Mouse (Mus musculus) lung, postnatal 14 days (tissue): Measurements from ENCODE around the gene Tas2r137.

Experiments
- DNase-seq: peaks from one replicate; pipeline ENCODE4 v3.0.0; 2021

The Tas2r137 gene

DNA sequence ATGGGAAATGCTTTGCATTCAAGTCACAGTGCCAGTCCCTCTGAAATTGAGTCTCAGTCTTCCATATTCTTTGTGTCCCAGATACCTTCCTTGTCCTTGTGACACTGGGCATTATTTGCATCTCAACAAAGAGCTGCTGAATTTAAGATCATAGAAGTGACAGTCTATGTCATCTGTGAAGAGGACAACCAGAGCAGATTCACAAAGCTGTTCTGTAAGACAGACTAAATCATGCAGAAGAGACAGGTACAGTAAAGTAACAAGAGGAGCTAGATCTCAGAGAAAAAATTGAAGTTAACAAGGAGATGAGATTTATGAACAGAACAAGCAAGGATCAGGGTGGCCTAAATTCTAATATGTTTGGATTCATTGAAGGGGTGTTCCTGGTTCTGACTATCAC lies at the start of gene Tas2r137:
Tas2r137 (plus strand) TSS at position 301 of the 400 bp plus-strand sequence.
- DNase-seq, result no peak

DNA sequence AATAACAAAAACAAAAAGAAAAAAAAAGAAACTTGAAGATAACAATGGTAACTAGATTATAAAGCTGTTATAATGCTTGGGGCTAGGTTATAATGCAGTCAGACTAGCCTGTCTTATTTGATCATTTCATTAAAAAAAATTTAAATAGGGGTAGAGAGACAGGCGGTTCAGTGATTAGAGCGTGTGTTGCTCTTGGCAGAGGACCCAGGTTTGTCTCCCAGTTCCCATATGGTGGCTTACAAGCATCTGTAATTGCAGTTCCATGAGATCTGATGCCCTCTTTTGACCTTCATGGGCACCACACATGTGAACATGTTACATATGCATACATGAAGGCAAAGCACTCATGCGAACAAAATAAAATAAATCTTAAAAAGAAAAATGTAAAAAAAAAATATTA lies 49.8 kb upstream of the Tas2r137 start:
- DNase-seq, result no peak

DNA sequence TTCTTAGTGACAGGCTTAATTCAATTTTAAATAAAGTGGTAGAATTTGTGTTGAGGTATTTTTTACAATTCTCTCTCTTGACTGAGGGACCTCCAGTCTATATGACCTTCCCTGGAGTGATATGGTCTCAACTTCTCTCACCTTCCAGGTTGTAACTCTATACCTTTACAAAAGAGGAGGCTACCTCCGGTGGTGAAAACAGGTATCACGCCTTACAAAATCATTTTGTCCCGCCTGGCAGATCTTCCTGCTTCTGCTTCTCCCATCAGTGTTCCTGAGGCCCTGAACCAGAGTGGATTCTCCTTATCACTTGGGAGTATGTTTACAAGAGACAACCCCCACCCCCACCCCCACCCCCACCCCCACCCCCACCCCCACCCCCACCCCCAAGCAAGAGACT lies 49.3 kb upstream of the Tas2r137 start:
- no peak for DNase-seq

DNA sequence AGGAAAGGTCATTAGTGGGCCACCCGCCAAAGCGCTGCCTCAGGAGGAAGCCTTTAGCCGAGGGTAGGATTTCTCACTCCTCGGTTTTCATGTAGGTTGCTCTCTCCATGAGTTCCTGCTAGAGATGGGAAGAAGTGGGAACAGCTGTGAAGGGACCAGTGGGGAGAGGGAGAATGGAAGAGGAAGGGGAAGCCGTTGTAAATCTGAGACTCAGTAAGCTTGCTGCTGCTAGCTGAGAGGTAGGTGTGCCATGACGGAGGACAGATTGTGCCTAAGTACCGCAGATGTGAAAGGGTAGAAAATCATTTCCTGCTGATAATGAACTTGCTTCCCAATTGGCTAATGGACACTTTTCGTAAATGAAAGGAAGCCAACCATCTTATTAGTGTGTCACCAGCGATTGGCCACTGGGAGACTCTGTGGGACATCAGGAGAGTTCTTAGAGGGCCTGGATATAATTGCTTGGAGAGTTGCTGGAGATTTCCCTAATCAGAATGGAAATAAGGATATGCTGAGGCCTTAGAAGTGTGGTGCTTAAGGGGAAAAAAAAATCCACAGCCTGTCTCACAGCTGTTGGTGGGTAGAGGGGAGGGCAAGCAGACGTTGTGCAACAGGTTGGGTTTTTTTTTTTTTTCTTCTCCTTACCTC lies 47.6 kb upstream of the Tas2r137 start:
- no peak for DNase-seq

DNA sequence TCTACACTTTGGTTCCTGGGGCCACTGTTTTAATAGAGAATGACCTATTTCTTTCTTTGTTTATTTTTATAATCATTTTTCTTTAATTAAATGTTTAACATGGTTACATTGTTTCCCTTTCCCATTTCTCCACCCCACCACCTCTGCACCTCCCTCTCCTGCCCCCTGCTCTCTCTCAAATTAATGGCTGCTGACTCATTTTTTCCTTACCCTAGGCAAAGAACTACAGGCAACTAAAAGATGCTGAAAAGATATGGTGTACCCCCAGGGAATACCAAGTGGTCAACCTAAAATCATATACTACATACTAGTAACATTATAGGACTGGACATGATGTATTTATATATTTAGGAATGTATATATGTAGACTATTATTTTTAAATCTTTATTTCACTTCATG lies 42.4 kb upstream of the Tas2r137 start:
- DNase-seq, result no peak

DNA sequence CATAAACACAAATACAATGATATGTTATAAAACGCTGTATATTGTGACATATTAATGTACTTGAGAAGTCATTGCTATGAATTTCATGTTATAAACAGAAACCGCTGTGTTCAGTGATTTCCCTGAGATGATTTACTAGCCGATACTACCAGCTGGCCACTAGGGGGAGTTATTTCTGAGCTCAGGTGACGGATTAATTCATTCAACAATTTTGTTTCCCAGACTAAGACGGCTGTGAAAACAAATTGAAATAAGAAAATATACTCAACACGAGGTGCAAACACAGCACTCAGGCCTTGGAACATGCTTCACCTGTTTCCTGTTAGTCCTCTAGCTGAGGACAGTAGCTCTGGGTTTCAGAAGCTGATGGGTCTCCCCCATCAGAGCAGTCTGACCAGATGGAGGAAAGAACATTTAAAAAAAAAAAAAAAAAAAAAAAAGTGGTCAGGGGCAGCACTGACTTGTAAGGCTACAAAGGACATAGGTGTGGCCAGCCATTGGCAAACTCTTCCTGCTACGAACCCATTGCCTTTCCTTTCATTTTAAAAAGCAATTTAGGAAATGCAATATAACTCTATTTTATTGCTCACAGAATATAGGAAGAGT lies 36.5 kb upstream of the Tas2r137 start:
- no peak for DNase-seq

DNA sequence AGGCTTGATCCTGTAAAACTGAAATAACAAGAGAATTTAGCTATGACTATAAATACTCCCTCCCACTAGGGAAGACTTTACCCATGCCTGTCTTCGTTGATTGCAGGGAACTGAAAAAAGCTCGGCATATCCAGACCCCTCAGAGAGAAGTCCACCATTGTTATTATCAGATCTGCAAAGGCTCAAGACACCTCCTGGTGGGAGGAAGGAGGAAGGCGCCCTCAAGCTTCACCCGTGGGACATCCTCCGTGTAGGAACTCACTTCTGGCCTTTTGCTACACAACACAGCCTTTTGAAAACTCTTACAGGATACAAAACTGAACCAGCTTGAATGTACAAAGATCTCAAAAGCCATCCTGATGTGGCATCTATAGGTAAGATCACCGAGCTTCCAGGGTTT lies 25.3 kb upstream of the Tas2r137 start:
- no peak for DNase-seq

DNA sequence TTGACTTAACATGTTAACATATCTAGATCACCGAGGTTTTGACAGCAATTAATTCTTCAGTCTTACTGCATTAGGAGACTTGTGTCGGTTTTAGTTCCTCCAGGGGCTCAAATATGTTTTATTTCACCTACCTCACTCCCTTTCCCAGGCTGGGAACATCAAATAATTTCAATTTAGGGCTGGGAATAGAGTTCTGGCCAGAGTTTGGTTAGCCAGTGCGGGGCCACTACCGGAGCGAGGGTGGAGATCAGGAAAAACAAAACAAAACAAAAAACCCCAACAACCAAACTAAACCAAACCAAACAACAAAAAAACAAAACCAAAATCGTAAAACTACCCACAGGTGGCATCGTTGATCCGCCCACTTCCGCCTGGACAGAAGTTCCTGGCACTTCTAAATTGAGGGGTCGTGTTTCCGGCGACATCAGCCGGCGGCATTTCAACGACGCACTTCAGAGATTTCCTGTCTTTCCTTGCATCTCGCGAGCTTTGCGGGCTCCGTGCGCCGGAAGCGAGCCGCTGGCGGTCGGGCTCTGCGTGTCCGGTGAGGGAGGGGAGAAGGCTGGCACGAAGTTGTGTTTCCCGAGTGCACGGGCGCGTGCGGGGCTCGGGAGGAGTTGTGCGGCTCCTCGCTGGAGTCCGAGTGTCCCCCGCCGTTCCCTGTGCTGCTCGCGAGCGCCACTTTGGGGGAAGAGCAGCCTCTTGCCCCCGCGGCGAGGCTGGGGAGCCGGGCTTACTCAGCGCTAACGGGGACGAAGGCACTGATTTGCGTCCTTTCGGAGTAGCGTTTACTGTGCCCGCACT lies 19.9 kb upstream of the Tas2r137 start, which contains the start of gene Ssbp1:
Ssbp1 (plus strand) TSS at position 437 of the 804 bp plus-strand sequence.
- DNase-seq, result peak; percentile 92

DNA sequence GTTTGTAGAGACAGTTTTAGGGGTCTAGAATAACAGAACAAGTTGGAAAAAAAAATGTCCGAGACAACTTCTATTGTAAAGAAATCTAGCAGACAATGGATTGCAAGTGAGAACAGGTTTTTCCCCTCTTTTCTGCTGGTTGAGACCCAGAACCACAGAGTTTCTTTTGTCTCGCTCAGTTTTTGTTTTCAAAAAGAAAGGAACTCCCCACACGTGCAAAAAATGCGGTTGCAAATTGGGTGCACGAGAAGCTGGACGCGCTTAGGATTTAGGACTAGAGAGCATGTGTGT lies 19.4 kb upstream of the Tas2r137 start:
- DNase-seq, result no peak

DNA sequence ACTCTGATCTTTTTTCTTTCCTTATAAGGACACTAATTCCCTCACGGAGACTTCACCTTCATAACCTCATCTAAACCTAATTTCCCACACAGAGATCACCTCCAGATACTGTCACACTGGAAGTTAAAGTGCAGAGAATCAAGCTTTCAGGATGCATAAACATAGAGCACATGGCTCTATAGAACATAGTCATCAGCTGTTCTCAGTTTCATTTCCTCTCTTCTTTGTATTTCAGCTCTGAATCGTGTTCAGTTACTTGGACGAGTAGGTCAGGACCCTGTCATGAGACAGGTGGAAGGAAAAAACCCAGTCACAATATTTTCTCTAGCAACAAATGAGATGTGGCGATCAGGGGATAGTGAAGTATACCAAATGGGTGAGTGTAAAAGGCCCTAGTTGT lies 14.9 kb upstream of the Tas2r137 start:
- DNase-seq, result no peak

DNA sequence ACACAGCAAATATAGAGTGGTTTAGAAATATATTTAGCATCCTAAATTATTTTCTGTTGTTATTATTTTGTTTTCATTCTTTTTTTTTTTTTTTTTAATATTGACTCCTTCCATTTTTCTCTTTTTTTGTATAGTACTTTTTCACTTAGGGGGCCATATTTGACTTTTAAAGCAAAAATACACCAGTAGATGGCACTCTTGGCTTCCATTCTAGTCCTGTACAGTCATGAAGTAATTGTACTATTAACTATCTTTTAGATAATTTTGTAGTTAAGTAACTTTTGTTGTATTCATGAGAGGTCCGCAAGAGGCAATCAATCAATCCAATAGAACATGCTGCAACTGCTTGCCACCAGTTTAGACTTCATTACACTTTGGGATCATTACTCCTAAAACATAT lies 11.3 kb upstream of the Tas2r137 start:
- no peak for DNase-seq

DNA sequence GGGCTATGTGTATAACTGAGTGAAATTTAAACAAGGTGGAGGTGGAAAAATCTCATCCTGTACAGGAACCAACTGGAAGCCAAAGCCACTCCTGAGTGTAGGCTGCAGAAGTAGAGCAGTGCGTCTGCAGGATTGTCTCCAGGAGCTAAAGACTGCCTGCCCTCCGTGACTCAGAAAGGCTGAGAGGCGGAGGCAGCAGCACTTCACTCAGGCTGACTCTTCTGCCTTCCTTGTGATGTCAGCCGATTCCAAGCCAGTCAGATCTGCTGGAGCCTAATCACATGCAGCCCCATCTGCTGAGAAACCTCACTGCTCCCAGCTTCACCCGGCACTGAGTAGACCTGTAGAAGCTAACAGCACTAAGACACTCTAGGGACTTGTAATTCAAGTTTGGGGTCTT lies 8.7 kb upstream of the Tas2r137 start:
- no peak for DNase-seq

DNA sequence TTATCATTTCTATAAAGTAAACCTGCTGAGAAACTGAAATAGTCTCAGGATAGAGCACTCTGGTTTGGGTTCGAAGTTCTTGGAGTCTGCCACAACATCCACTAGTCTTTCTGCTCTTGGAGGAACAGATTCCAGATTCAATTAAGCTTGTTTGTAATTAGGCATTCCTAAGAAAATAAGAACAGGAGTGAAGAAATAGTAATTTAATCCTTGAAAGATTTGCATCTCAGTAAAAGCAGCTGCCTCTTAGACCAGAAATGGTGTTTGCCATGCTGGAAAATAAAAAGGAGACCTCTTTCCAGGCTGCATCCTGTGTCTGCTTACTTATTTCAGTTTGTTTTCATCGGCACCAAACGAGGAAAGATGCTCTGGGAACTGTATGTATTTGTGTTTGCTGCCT lies 2.2 kb downstream of the Tas2r137 start, which contains the start of gene Tas2r108:
Tas2r108 (plus strand) TSS at position 301 of the 400 bp plus-strand sequence.
- no peak for DNase-seq

DNA sequence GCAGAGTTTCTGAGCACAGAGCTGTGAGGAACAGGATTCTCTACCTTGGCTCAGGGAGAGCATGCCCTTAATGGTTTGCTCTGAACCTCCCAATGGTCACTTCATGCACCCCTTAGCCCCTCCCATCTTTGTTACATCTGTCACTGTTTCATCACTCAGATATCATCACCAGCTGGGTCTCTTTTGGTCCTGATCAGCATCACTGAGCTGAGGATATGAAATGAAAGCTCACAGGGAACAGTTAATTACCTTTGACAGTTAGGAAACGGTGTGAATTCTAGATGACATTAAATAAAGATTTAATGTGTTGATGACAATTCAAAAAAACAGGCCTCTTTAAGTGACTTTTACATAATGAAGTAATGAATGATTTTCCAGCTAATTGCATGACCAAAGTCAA lies 28.4 kb downstream of the Tas2r137 start, which contains the start of gene Prss37:
Prss37 (minus strand) TSS at position 101 of the 400 bp plus-strand sequence.
- DNase-seq, result no peak
